Mouse (Mus musculus) effector memory CD4-positive, alpha-beta T cell, adult 5 months (primary cell): ENCODE data around the gene Galr3. TPM values are rescaled to one million over a fixed set of nuclear protein-coding genes. Genes with fewer than 3 reads are reported as not detected.

Experiments used
- polyA plus RNA-seq: library from polyadenylated mRNA; unstranded; fragments of 100-300 nt; shearing (Covaris generic); gene quantifications from one replicate; pipeline ENCODE4 v1.2.1, GENCODE M21; 2017

Gene Galr3
- polyA plus RNA-seq, result not detected

DNA sequence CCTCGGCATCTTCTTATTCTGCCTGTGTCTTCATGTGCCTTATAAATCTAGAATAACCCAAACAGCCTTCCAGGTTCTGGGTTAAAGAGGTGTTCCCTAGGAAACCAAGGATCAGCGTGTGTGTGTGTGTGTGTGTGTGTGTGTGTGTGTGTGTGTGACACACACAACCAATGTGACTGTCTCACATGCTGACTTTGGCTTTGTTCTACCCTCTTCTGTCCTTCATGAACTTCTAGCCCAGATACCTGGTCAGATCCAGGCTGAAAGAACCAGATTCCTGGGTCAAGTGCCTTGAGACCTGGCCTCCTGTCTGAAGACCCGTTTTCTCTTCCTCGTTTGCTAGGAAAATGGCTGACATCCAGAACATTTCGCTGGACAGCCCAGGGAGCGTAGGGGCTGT, at the start of gene Galr3:
Gene Galr3, plus strand, starts transcription at position 301 of the 400 bp plus-strand sequence.

GRCm38 (mm10) chr15:79028237-79028738, 13.4 kb upstream of the Galr3 start, which contains the start of gene H1f0:
TSS of gene H1f0 (plus strand) at chr15:79028450.

DNA sequence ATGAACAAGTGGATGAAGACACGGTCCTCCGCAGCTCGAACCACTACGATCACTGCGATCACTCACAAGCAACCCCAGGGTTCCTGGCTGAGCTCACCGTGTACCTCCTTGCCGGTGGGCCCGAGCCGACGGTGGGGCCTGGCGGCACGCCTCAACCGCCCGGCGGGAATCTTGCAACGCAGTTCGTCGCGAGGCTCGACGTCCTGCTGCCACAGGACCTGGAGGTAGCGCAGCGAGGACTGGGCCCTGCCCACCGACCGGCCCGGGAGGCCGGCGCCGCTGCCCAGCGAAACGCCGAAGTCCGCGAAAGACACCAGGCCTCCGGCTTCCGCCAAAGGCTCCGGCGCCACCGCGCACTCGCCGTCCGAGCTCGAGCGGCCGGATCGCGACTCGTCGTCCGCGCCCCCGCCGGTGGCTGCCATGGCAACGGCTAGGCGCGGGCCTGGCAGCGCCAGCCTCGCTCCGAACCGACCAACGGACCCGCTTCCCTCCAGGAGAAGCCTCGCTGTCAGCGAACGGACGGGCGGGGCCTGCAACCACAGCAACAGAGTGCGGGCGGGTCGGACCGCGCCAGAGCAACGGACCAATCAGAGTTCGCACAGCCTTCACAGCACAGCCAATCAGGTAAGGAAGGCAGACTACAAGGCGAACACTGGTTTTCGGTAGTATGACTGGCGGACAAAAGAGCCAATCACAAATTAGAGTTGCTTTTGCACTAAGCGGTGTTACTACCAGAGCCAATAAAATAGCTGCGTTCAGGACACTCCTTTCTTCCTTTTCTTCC, 20.9 kb downstream of the Galr3 start, which contains the start of gene Ankrd54:
Gene Ankrd54, minus strand, starts transcription at position 518 of the 784 bp plus-strand sequence.

GRCm38 (mm10) chr15:79074913-79075532, 33.3 kb downstream of the Galr3 start, which contains the start of gene Eif3l:
TSS of gene Eif3l (plus strand) at chr15:79075179.

Other genes with a start within 250 kb of the Galr3 start
- gene Card10, start 238.8 kb upstream of the Galr3 start, polyA plus RNA-seq, result 1.1 TPM
- 0.44 TPM for gene Cdc42ep1, start 199.3 kb upstream of the Galr3 start, polyA plus RNA-seq
- not detected for gene Lgals2, start 186.4 kb upstream of the Galr3 start, polyA plus RNA-seq
- gene Gga1, start 164.7 kb upstream of the Galr3 start, polyA plus RNA-seq, result 68.8 TPM
- 1.9 TPM for gene Gm49510, start 142.2 kb upstream of the Galr3 start, polyA plus RNA-seq
- gene Sh3bp1, start 142.1 kb upstream of the Galr3 start, polyA plus RNA-seq, result 128 TPM
- gene Pdxp, start 128.0 kb upstream of the Galr3 start, polyA plus RNA-seq, result 11.9 TPM
- 398 TPM for gene Lgals1, start 115.2 kb upstream of the Galr3 start, polyA plus RNA-seq
- 25.1 TPM for gene Nol12, start 107.0 kb upstream of the Galr3 start, polyA plus RNA-seq
- gene Triobp, start 94.2 kb upstream of the Galr3 start, polyA plus RNA-seq, result 51.9 TPM
- 34.2 TPM for gene H1f0, start 13.4 kb upstream of the Galr3 start, polyA plus RNA-seq
- gene Ankrd54, start 21.0 kb downstream of the Galr3 start, polyA plus RNA-seq, result 41.2 TPM
- 99.7 TPM for gene Eif3l, start 33.3 kb downstream of the Galr3 start, polyA plus RNA-seq
- gene Micall1, start 67.0 kb downstream of the Galr3 start, polyA plus RNA-seq, result 30.7 TPM
- gene Polr2f, start 99.1 kb downstream of the Galr3 start, polyA plus RNA-seq, result 82.3 TPM
- gene 1700088E04Rik, start 99.4 kb downstream of the Galr3 start, polyA plus RNA-seq, result 0.99 TPM
- 0.17 TPM for gene Sox10, start 123.4 kb downstream of the Galr3 start, polyA plus RNA-seq
- gene Pick1, start 187.3 kb downstream of the Galr3 start, polyA plus RNA-seq, result 32.2 TPM
- not detected for gene Gm49486, start 187.5 kb downstream of the Galr3 start, polyA plus RNA-seq
- not detected for gene Slc16a8, start 212.9 kb downstream of the Galr3 start, polyA plus RNA-seq
- 1.4 TPM for gene Baiap2l2, start 243.7 kb downstream of the Galr3 start, polyA plus RNA-seq